Mouse (Mus musculus): ENCODE results near the gene Slc31a1. TPM values are rescaled to one million over a fixed set of nuclear protein-coding genes. Genes with fewer than 3 reads are reported as not detected.
A peak's percentile ranks its signal among the peaks of the same experiment; 100 is the strongest.

The Slc31a1 gene
- polyA plus RNA-seq, 1 experiment from 2014 or later: 127 TPM

- H3K4me3 ChIP-seq (ENCODE audit: low read length): no peak overlapping the region
- no peak for ATAC-seq
Observed at GRCm38 (mm10) chr4:62430678-62431077, 70.2 kb downstream of the Slc31a1 start.

GRCm38 (mm10) chr4:62431522-62431921 lies 71.0 kb downstream of the Slc31a1 start:
- Histone ChIP-seq H3K4me2 (ENCODE audit: low read depth, low read length) (no peak overlapping the region), H3K9ac (ENCODE audit: low read depth, low read length) (no peak overlapping the region), H3K36me3 (ENCODE audit: control insufficient read depth, insufficient read depth, low read length) (no peaks in the 10 kb centered on the region), H3K4me1 (ENCODE audit: control insufficient read depth, insufficient read depth, low read length) (no peaks in the 10 kb centered on the region), H3K27ac (ENCODE audit: low read length) (no peak overlapping the region), H3K27me3 (replicated peaks; ENCODE audit: control insufficient read depth, insufficient read depth, low read length) (no peaks in the 10 kb centered on the region), H3K9me3 (ENCODE audit: control insufficient read depth, low read length) (no peaks in the 10 kb centered on the region), H3K4me3 (ENCODE audit: low read length) (no peak overlapping the region)
- ATAC-seq: no peak
- 84% methylated on average over 4 of the region's 4 CpGs for WGBS

More at GRCm38 (mm10) chr4:62430678-62431077, 70.2 kb downstream of the Slc31a1 start:
- Histone ChIP-seq H3K27me3 (replicated peaks; ENCODE audit: control insufficient read depth, insufficient read depth, low read length) (no peaks in the 10 kb centered on the region), H3K27ac (ENCODE audit: low read length) (no peak overlapping the region), H3K4me1 (ENCODE audit: control insufficient read depth, insufficient read depth, low read length) (no peaks in the 10 kb centered on the region), H3K9ac (ENCODE audit: low read depth, low read length) (no peak overlapping the region), H3K36me3 (ENCODE audit: control insufficient read depth, insufficient read depth, low read length) (no peaks in the 10 kb centered on the region), H3K9me3 (ENCODE audit: control insufficient read depth, low read length) (no peaks in the 10 kb centered on the region), H3K4me2 (ENCODE audit: low read depth, low read length) (no peak overlapping the region)

GRCm38 (mm10) chr4:62433939-62434870 lies 73.7 kb downstream of the Slc31a1 start:
- H3K27ac ChIP-seq (ENCODE audit: low read length): no peak overlapping the region
- no peaks in the 10 kb centered on the region for H3K4me1 ChIP-seq (ENCODE audit: control insufficient read depth, insufficient read depth, low read length)
- WGBS: 69% methylated on average over 7 of the region's 7 CpGs
- H3K27me3 ChIP-seq (replicated peaks; ENCODE audit: control insufficient read depth, insufficient read depth, low read length): no peaks in the 10 kb centered on the region
- no peaks in the 10 kb centered on the region for H3K36me3 ChIP-seq (ENCODE audit: control insufficient read depth, insufficient read depth, low read length)
- no peak overlapping the region for H3K9ac ChIP-seq (ENCODE audit: low read depth, low read length)
- H3K4me3 ChIP-seq (ENCODE audit: low read length): no peak overlapping the region
- H3K9me3 ChIP-seq (ENCODE audit: control insufficient read depth, low read length): no peaks in the 10 kb centered on the region
- no peak overlapping the region for H3K4me2 ChIP-seq (ENCODE audit: low read depth, low read length)
- 0 out of 2 replicates have a peak, but pooled peaks have one; percentile 38 for ATAC-seq

- Histone ChIP-seq H3K4me1 (ENCODE audit: control insufficient read depth, insufficient read depth, low read length) (no peaks in the 10 kb centered on the region), H3K36me3 (ENCODE audit: control insufficient read depth, insufficient read depth, low read length) (no peaks in the 10 kb centered on the region), H3K9me3 (ENCODE audit: control insufficient read depth, low read length) (no peaks in the 10 kb centered on the region), H3K4me2 (ENCODE audit: low read depth, low read length) (no peak within 1 kb of the TSS), H3K27ac (ENCODE audit: low read length) (no peak within 1 kb of the TSS), H3K9ac (ENCODE audit: low read depth, low read length) (no peak within 1 kb of the TSS), H3K27me3 (replicated peaks; ENCODE audit: control insufficient read depth, insufficient read depth, low read length) (no peaks in the 10 kb centered on the region), H3K4me3 (ENCODE audit: low read length) (no peak within 1 kb of the TSS)
- ATAC-seq: no peak
- WGBS: 82% methylated on average over 6 of the region's 6 CpGs
Observed at GRCm38 (mm10) chr4:62435081-62435480, 74.6 kb downstream of the Slc31a1 start, which contains the start of gene Rnf183. Rnf183 (minus strand) TSS chr4:62435252.

GRCm38 (mm10) chr4:62437256-62437778 lies 76.8 kb downstream of the Slc31a1 start:
- H3K36me3 ChIP-seq (ENCODE audit: control insufficient read depth, insufficient read depth, low read length): no peaks in the 10 kb centered on the region
- 90% methylated on average over 3 of the region's 3 CpGs for WGBS
- no peak for ATAC-seq
- no peaks in the 10 kb centered on the region for H3K9me3 ChIP-seq (ENCODE audit: control insufficient read depth, low read length)
- no peaks in the 10 kb centered on the region for H3K4me1 ChIP-seq (ENCODE audit: control insufficient read depth, insufficient read depth, low read length)
- H3K4me3 ChIP-seq (ENCODE audit: low read length): no peak overlapping the region
- no peak overlapping the region for H3K27ac ChIP-seq (ENCODE audit: low read length)
- no peaks in the 10 kb centered on the region for H3K27me3 ChIP-seq (replicated peaks; ENCODE audit: control insufficient read depth, insufficient read depth, low read length)
- H3K9ac ChIP-seq (ENCODE audit: low read depth, low read length): no peak overlapping the region
- H3K4me2 ChIP-seq (ENCODE audit: low read depth, low read length): no peak overlapping the region

GRCm38 (mm10) chr4:62437871-62438270 lies 77.3 kb downstream of the Slc31a1 start:
- no peaks in the 10 kb centered on the region for H3K9me3 ChIP-seq (ENCODE audit: control insufficient read depth, low read length)
- no peak overlapping the region for H3K9ac ChIP-seq (ENCODE audit: low read depth, low read length)
- H3K4me1 ChIP-seq (ENCODE audit: control insufficient read depth, insufficient read depth, low read length): no peaks in the 10 kb centered on the region
- H3K36me3 ChIP-seq (ENCODE audit: control insufficient read depth, insufficient read depth, low read length): no peaks in the 10 kb centered on the region
- 65% methylated on average over 7 of the region's 7 CpGs for WGBS
- no peak overlapping the region for H3K4me2 ChIP-seq (ENCODE audit: low read depth, low read length)
- no peak for ATAC-seq
- no peak overlapping the region for H3K27ac ChIP-seq (ENCODE audit: low read length)
- H3K4me3 ChIP-seq (ENCODE audit: low read length): no peak overlapping the region
- no peaks in the 10 kb centered on the region for H3K27me3 ChIP-seq (replicated peaks; ENCODE audit: control insufficient read depth, insufficient read depth, low read length)

- H3K9me3 ChIP-seq (ENCODE audit: control insufficient read depth, low read length): no peaks in the 10 kb centered on the region
- no peak overlapping the region for H3K27ac ChIP-seq (ENCODE audit: low read length)
- no peaks in the 10 kb centered on the region for H3K4me1 ChIP-seq (ENCODE audit: control insufficient read depth, insufficient read depth, low read length)
- H3K36me3 ChIP-seq (ENCODE audit: control insufficient read depth, insufficient read depth, low read length): no peaks in the 10 kb centered on the region
- 66% methylated on average over 4 of the region's 4 CpGs for WGBS
- no peak for ATAC-seq
- H3K4me3 ChIP-seq (ENCODE audit: low read length): no peak overlapping the region
- H3K9ac ChIP-seq (ENCODE audit: low read depth, low read length): no peak overlapping the region
- no peak overlapping the region for H3K4me2 ChIP-seq (ENCODE audit: low read depth, low read length)
- no peaks in the 10 kb centered on the region for H3K27me3 ChIP-seq (replicated peaks; ENCODE audit: control insufficient read depth, insufficient read depth, low read length)
Observed at GRCm38 (mm10) chr4:62439793-62440192, 79.3 kb downstream of the Slc31a1 start.

GRCm38 (mm10) chr4:62440544-62440943 lies 80.0 kb downstream of the Slc31a1 start:
- 73% methylated on average over 4 of the region's 4 CpGs for WGBS
- ATAC-seq: no peak
- no peak overlapping the region for H3K9ac ChIP-seq (ENCODE audit: low read depth, low read length)

GRCm38 (mm10) chr4:62440986-62441385 lies 80.5 kb downstream of the Slc31a1 start:
- 67% methylated on average over 4 of the region's 4 CpGs for WGBS
- H3K9ac ChIP-seq (ENCODE audit: low read depth, low read length): no peak overlapping the region
- H3K27me3 ChIP-seq (replicated peaks; ENCODE audit: control insufficient read depth, insufficient read depth, low read length): no peaks in the 10 kb centered on the region
- H3K4me2 ChIP-seq (ENCODE audit: low read depth, low read length): no peak overlapping the region
- H3K27ac ChIP-seq (ENCODE audit: low read length): no peak overlapping the region
- H3K36me3 ChIP-seq (ENCODE audit: control insufficient read depth, insufficient read depth, low read length): no peaks in the 10 kb centered on the region
- ATAC-seq: no peak
- H3K9me3 ChIP-seq (ENCODE audit: control insufficient read depth, low read length): no peaks in the 10 kb centered on the region
- H3K4me3 ChIP-seq (ENCODE audit: low read length): no peak overlapping the region
- no peaks in the 10 kb centered on the region for H3K4me1 ChIP-seq (ENCODE audit: control insufficient read depth, insufficient read depth, low read length)

More at GRCm38 (mm10) chr4:62440544-62440943, 80.0 kb downstream of the Slc31a1 start:
- Histone ChIP-seq H3K27me3 (replicated peaks; ENCODE audit: control insufficient read depth, insufficient read depth, low read length) (no peaks in the 10 kb centered on the region), H3K9me3 (ENCODE audit: control insufficient read depth, low read length) (no peaks in the 10 kb centered on the region), H3K4me2 (ENCODE audit: low read depth, low read length) (no peak overlapping the region), H3K27ac (ENCODE audit: low read length) (no peak overlapping the region), H3K36me3 (ENCODE audit: control insufficient read depth, insufficient read depth, low read length) (no peaks in the 10 kb centered on the region), H3K4me1 (ENCODE audit: control insufficient read depth, insufficient read depth, low read length) (no peaks in the 10 kb centered on the region), H3K4me3 (ENCODE audit: low read length) (no peak overlapping the region)

All from intestine, embryonic 16.5 days (tissue).